In genomic region chrX:139684775-139685695, GRCm38 (mm10) we compare ENCODE assay signal across 8 mouse cellular contexts. TPM values are rescaled to one million over a fixed set of nuclear protein-coding genes. Genes with fewer than 3 reads are reported as not detected.
DNase-seq lines count a peak whose midpoint lies in the region; ATAC-seq lines count a peak whose summit lies in the region.

Gene Tbc1d8b (plus strand): TSS chrX:139684996.

- peak; percentile 94 for ATAC-seq in CD4-positive, CD25-positive, alpha-beta regulatory T cell, adult 4 months
- peak; percentile 99 for ATAC-seq in forebrain, embryonic 11.5 days (replicated peaks; ENCODE audit: low FRiP score)
- ATAC-seq in heart, embryonic 16.5 days (replicated peaks; ENCODE audit: extremely low read depth, insufficient read depth, low FRiP score), result peak; percentile 98
- ATAC-seq in liver, embryonic 15.5 days (ENCODE audit: insufficient read depth), result peak; percentile 99
- ATAC-seq in neural tube, embryonic 12.5 days (ENCODE audit: low FRiP score, low read depth), result peak; percentile 100

- no peaks in the 10 kb centered on the region for H3K4me1 ChIP-seq in forebrain, embryonic 11.5 days (replicated peaks; ENCODE audit: control insufficient read depth, insufficient read depth, low read length)
- H3K4me1 ChIP-seq in heart, embryonic 16.5 days (ENCODE audit: control insufficient read depth, insufficient read depth, low read length), result 0 out of 2 replicates have a peak, but pooled peaks cover 3% of the 10 kb centered on the region
- H3K4me1 ChIP-seq in liver, embryonic 15.5 days (replicated peaks), result no peaks in the 10 kb centered on the region
- no peaks in the 10 kb centered on the region for H3K4me1 ChIP-seq in neural tube, embryonic 12.5 days

- peak within 1 kb of the TSS; percentile 54 for H3K9ac ChIP-seq in forebrain, embryonic 11.5 days (ENCODE audit: low read length)
- peak within 1 kb of the TSS; percentile 78 for H3K9ac ChIP-seq in heart, embryonic 16.5 days (ENCODE audit: low read length)
- H3K9ac ChIP-seq in liver, embryonic 15.5 days, result peak within 1 kb of the TSS; percentile 63
- H3K9ac ChIP-seq in neural tube, embryonic 12.5 days, result peak within 1 kb of the TSS; percentile 29; the same call in 1 of the 2 replicates

- H3K27ac ChIP-seq in forebrain, embryonic 11.5 days (ENCODE audit: low read depth, low read length), result no peak within 1 kb of the TSS
- peak within 1 kb of the TSS; percentile 48 for H3K27ac ChIP-seq in heart, embryonic 16.5 days (ENCODE audit: low read length)
- 0 out of 2 replicates have a peak within 1 kb of the TSS, but pooled peaks have one; percentile 33 for H3K27ac ChIP-seq in liver, embryonic 15.5 days (replicated peaks)
- H3K27ac ChIP-seq in neural tube, embryonic 12.5 days, result no peak within 1 kb of the TSS

- 15% methylated on average over 43 of the region's 43 CpGs for WGBS in forebrain, embryonic 11.5 days
- 12% methylated on average over 43 of the region's 43 CpGs for WGBS in heart, embryonic 16.5 days
- WGBS in liver, embryonic 15.5 days (ENCODE audit: insufficient replicate concordance), result 13% methylated on average over 43 of the region's 43 CpGs
- WGBS in neural tube, embryonic 12.5 days, result 18% methylated on average over 43 of the region's 43 CpGs

- H3K4me2 ChIP-seq in forebrain, embryonic 11.5 days (ENCODE audit: low read depth, low read length, severe bottlenecking), result peak within 1 kb of the TSS; percentile 58
- peak within 1 kb of the TSS; percentile 66 for H3K4me2 ChIP-seq in heart, embryonic 16.5 days (ENCODE audit: low read depth, low read length)
- peak within 1 kb of the TSS; percentile 71 for H3K4me2 ChIP-seq in liver, embryonic 15.5 days
- H3K4me2 ChIP-seq in neural tube, embryonic 12.5 days (replicated peaks), result peak within 1 kb of the TSS; percentile 68

- H3K4me3 ChIP-seq in forebrain, embryonic 11.5 days (ENCODE audit: low read depth, low read length), result peak within 1 kb of the TSS; percentile 45
- peak within 1 kb of the TSS; percentile 71 for H3K4me3 ChIP-seq in heart, embryonic 16.5 days (ENCODE audit: low read length)
- peak within 1 kb of the TSS; percentile 66 for H3K4me3 ChIP-seq in liver, embryonic 15.5 days (replicated peaks)
- peak within 1 kb of the TSS; percentile 44 for H3K4me3 ChIP-seq in neural tube, embryonic 12.5 days

- H3K36me3 ChIP-seq in forebrain, embryonic 11.5 days (ENCODE audit: control insufficient read depth, insufficient read depth, low read length), result no peaks in the 10 kb centered on the region
- H3K36me3 ChIP-seq in heart, embryonic 16.5 days (ENCODE audit: control insufficient read depth, insufficient read depth), result no peaks in the 10 kb centered on the region
- H3K36me3 ChIP-seq in liver, embryonic 15.5 days (replicated peaks), result no peaks in the 10 kb centered on the region
- no peaks in the 10 kb centered on the region for H3K36me3 ChIP-seq in neural tube, embryonic 12.5 days

- H3K9me3 ChIP-seq in forebrain, embryonic 11.5 days (ENCODE audit: control insufficient read depth, low read length), result no peaks in the 10 kb centered on the region
- no peaks in the 10 kb centered on the region for H3K9me3 ChIP-seq in heart, embryonic 16.5 days (replicated peaks; ENCODE audit: control insufficient read depth, low read length)
- no peaks in the 10 kb centered on the region for H3K9me3 ChIP-seq in liver, embryonic 15.5 days (replicated peaks)
- H3K9me3 ChIP-seq in neural tube, embryonic 12.5 days, result no peaks in the 10 kb centered on the region

- peak; percentile 42 for DNase-seq in c-Kit-positive CD71-negative TER-119-negative erythroid progenitor cells, embryonic 14.5 days (ENCODE audit: low read depth)
- peak; percentile 75 for DNase-seq in forebrain, embryonic 11.5 days (ENCODE audit: low spot score)
- DNase-seq in kidney, postnatal 36 days, result peak; percentile 87 to 90
- peak; percentile 81 for DNase-seq in telencephalon, adult 2 months (ENCODE audit: low read depth, low spot score)

- H3K27me3 ChIP-seq in forebrain, embryonic 11.5 days (ENCODE audit: control insufficient read depth, insufficient read depth, low read length), result no peaks in the 10 kb centered on the region; the same call in none of the 2 replicates
- no peaks in the 10 kb centered on the region for H3K27me3 ChIP-seq in heart, embryonic 16.5 days (ENCODE audit: control insufficient read depth, insufficient read depth, low read length)
- H3K27me3 ChIP-seq in liver, embryonic 15.5 days, result no peaks in the 10 kb centered on the region
- 0 out of 2 replicates have a peak, but pooled peaks cover 8% of the 10 kb centered on the region for H3K27me3 ChIP-seq in neural tube, embryonic 12.5 days (replicated peaks)

RNA-seq across cellular contexts. Expression of gene Tbc1d8b, which starts in this region (rescaled TPM):
- 1 to 10 TPM; 5.6 to 7.8 TPM for polyA plus RNA-seq in CD4-positive, CD25-positive, alpha-beta regulatory T cell, adult 4 months (2017; shearing (Covaris generic))
- 0.56 and 1.2 TPM in 2 replicates for polyA plus RNA-seq in forebrain, embryonic 11.5 days (2014; fragmentation: Nextera tagmentation; extraction: Ambion mirVana)
- 2.6 and 2.7 TPM in 2 replicates for polyA plus RNA-seq in heart, embryonic 16.5 days (2015; fragmentation: Nextera tagmentation; extraction: Ambion mirVana)
- 0.76 and 0.93 TPM in 2 replicates for polyA plus RNA-seq in liver, embryonic 15.5 days (2015; fragmentation: Nextera tagmentation; extraction: Ambion mirVana)
- polyA plus RNA-seq in neural tube, embryonic 12.5 days (2016; fragmentation: Nextera tagmentation; extraction: Ambion mirVana), result 0.82 and 0.86 TPM in 2 replicates

Comparison
In these comparisons a context has a peak if more than half of its experiments do, and no peak if none do; other contexts are left out.
1. Peak in ATAC-seq, H3K4me3 ChIP-seq, H3K27ac ChIP-seq, H3K9ac ChIP-seq and H3K4me2 ChIP-seq in liver, embryonic 15.5 days; RNA of the gene not detected or under 1 TPM.
2. Peak in ATAC-seq, H3K4me3 ChIP-seq, H3K9ac ChIP-seq and H3K4me2 ChIP-seq in neural tube, embryonic 12.5 days; RNA of the gene not detected or under 1 TPM.